Mouse (Mus musculus): ENCODE results near the gene Kcnk12. TPM values are rescaled to one million over a fixed set of nuclear protein-coding genes. Genes with fewer than 3 reads are reported as not detected.

Kcnk12 gene
- total RNA-seq, 2 experiments from 2014 or later: not detected

DNA sequence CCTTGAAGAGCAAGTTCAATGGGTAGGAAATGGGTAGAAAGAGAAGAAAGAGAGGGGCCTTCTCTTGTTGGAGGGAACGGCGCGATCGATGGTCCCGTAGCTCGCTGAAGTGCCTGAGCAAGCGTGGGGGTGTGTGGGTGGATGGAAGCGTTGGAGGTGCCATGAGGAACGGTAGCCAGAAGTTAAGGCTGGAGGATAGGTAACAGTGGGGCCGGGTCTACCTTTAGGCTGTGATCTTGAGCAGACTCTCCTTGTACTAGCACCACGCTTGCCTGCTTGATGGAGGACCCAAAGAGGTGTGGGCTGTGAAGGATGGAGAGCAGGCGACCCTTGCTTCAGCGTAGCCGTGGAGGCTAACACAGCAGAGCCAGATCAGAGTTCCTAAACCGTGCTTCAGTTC is 12.1 kb downstream of the Kcnk12 start:
- DNase-seq: no peak

DNA sequence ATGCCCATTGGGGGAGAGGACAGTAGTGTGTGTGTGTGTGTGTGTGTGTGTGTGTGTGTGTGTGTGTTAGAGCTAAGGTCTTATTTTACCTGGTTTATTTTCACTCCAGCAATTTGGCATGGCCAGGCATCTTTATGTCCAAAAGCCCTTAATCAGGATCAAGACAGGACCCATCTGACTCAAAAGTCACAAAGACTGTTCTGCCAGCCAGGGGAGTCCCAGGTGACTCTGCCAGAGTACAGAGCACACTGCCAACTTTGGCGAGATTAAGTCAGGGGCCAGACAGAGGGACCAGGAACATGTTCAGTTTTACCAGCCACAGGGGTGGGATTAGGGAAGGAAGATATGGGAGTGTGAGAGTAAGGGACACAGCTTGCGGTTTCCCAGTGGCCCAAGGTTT is 12.9 kb downstream of the Kcnk12 start:
- no peak for DNase-seq

DNA sequence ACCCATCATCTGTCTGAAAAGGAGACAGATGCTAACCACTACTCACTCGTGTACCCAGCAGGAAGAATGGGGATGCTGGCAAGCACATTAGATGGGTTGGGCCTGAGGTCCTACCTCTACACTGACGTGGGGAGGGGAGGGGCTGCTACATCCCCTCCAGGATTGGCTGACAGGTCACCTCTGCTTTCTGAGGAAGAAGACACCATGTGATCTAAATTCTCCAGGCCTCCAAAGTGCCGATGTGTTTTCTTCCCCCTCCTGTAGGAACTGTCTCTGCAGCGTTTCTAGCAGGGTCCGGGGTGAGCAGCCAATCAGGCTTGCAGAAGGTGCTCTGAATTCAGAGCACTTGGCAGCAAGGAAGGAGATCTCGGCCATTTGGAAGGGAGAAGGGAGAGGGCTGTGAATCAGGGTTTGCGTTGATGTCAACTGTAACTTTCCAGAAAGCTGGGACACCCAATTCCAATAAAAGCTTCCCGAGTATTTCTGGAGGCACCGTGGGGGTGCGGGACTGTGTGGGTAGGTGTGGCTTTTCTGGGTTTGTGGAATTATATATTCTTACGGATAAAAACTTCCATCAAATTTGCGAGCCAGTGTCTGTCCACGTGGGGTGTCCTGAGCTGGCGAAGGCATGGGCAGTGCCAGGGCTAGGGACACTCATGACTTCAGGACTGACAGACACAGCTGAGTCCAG is 13.5 kb downstream of the Kcnk12 start:
- no peak for DNase-seq

DNA sequence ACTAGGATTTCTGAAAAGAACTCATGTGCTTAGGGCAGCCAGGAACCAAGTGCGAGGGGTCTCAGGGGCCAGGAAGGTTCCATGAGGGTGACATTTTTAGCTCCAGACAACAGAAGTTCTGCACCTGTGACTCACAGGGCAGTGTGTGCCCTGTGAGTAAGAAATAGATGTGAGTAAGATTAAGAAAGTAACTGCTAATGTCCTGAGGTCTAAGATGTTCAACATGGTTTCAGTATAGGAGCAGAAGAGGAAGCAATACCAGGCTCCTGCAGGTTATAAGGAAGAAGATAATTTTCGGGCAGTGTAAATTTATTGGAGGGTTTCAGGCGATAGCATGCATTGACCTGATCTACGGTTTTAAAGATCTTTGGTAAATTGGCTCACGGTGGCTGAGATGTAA is 16.6 kb downstream of the Kcnk12 start:
- DNase-seq: no peak

DNA sequence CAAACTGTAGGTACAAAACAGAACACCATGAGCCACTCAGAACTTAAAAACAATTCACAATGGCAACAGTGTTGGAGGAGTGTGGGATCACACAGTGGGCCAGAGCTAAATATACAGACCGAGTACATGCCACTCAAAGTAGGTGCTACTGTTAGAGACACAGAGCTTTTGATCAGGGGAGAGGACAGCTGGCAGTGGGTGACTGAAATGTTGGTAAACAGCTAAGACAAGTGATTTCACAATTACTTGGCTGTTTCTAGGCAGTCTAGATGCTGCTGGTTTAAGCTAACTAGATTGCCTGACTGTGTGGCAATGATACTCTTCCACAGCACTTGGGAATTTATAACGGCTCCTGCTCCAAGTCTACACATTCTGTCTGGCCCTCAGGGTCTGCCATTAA is 17.6 kb downstream of the Kcnk12 start:
- DNase-seq: no peak

DNA sequence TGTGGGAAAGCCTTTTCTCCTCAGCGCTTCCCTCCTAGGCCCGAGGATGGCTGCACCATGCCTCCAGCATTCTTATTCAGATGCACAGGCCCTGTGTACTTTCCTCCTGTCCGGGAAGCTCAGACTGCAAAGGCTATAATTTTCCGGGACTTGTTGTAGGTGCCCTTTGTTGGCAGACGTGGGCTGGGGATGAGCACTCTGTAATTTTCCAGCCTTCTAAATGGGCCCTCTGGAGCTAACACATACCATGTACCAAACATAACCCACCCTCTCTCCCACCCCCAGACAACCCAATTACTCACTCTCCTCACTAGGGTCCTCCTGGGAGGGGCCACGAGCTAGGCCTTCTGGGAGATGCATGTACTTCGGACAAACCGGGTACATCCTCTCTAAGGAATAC is 22.8 kb downstream of the Kcnk12 start:
- DNase-seq: no peak

DNA sequence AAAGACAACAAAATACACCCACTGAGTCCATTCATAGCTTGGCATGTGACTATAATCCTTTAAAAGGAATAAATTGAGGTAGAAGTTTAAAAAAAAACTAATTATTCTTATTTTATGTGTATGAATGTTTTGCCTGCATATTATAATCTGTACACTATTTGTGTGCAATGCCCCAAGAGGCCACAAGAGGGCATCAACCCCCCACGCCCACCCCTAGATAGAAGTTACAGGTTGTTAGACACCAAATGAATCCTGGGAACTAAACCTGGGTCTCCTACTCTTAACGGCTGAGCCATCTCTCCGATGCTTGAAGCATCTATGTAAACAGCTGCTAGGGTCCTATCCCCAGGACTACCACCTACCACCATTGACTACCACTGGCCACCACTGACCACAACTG is 24.6 kb downstream of the Kcnk12 start:
- no peak for DNase-seq

DNA sequence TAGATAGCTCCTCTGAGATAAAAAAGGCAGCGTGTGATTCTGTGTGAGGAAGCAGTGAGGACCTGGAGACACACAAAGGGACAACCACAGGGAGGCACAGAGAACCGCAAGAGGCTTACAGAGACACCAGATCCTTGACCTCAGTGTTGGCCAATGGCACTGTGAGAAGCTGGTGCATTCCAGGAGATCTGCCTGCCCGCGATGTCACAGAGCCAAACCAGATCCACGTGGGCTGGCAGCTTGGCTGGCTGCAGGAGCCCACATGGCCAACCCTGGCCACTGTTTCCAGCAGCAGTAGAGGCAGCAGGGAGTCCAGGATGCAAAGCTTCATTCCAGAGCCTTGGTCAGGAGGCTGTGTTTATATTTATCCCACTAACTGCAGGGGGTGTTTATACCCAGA is 27.0 kb downstream of the Kcnk12 start:
- peak; percentile 11 to 35 for DNase-seq

DNA sequence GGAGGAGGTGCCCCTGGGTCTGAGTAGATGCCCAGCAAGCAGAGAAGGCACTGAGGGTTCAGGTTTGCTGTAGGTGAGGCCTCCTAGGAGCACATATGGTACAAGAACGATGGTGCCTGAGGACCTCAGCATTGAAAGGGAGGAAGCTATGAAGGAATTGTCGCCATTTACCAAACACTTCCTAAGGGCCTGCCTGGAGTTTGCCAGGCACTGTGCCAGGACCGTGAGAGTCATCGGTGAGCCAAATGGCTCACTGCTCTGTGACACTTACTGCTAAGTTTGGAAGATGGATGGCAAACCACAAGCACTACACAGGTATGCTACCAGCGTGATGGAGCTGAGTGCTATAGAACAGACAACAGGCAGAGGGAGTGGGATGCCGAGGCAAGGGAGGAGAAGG is 30.9 kb downstream of the Kcnk12 start:
- no peak for DNase-seq

DNA sequence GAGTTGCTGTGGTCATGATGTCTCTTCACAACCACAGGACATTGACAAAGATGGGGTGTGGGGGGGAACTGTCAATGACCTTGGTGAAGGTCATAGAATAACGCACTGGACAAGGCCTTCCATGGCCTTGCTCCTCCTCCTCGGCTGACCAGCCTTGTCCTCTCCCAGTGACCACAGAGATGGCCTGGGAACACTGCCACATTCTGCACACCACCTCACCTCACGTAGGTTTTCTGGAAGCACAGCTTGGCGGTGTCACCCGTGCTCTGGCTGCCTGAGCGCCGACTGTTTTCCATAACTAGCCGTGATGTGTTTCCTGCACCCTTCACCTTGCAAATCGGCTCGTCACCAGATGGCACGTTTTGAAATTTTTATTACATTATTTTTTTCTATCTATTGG is 32.8 kb downstream of the Kcnk12 start:
- no peak for DNase-seq

DNA sequence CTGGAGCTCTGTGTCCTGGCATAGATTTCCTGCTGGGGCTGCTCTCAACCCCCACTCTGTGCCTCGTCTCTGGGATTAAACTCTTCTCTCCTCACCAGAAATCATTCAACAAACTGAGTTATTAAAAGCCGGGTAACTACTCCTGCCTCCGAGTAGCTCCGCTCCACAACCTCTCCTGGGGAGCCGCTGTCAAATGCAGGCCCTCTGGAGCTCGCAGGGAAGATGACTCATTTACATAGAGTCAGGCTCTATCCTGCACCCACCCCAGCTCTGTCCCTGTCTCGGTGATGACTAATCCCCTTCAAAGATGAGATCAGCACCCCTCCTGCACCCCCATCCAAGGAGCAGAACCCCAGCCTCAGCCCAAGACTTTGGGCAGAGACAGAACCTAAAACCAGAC is 34.6 kb downstream of the Kcnk12 start:
- DNase-seq: no peak

DNA sequence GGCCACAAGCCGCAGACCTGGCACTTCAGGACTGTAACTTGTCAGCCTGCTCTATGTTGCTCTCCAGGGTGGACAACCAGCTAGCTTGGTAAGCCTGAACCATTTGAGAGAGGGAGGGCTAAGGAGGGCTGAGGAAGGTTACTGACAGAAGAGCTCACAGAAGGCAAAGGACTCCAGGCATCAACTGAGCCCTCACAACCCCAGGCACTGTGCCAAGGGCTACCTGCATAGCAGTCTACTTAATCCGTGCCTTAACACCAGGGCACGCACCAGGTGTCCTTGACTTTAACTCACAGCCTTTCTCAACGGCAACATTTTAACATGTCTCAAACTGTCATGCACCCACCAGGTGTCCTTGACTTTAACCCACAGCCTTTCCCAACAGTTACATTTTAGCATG is 37.5 kb downstream of the Kcnk12 start:
- no peak for DNase-seq

DNA sequence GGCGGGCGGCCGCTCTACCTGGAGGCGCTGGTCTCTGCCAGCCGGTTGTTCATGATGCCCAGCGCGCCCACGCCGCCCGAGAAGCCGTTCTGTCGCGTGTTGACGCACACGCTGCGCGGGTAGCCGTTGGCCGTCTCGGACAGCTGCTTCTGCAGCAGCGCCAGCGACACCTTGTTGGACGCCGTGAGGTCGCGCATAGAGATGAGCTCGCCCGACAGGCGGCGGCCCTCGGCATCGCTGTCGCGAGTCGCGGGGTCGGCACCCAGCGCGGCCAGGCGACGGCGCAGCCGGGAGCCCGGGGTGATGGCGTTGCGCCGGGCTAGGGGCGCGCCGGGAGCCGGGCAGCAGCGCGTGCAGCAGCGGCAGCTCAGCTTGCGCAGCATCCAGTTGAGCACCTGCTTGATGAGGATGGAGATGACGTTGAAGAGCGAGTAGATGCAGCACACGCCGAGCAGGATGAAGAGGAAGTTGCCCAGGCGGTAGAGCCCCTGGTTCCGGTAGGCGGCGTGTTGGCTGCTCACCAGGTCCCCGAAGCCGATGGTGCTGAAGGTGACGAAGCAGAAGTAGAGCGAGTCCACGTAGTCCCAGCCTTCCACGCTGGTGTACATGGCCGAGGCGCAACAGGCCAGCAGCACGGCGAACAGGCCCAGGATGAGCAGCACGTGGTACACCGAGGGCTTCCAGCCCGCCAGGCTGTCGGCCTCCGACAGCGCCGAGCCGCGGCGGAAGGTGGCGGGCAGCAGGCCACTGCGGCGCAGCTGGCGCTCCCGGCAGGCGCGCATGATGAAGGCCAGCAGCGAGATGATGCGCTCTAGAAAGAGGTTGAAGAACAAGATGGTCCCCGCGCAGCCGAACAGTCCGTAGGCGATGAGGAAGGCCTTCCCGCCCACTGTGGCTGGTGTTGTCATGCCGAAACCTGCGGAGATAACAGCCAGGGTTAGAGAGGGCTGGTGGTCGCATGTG is 51.6 kb downstream of the Kcnk12 start:
- DNase-seq: peak; percentile 13 to 23

DNA sequence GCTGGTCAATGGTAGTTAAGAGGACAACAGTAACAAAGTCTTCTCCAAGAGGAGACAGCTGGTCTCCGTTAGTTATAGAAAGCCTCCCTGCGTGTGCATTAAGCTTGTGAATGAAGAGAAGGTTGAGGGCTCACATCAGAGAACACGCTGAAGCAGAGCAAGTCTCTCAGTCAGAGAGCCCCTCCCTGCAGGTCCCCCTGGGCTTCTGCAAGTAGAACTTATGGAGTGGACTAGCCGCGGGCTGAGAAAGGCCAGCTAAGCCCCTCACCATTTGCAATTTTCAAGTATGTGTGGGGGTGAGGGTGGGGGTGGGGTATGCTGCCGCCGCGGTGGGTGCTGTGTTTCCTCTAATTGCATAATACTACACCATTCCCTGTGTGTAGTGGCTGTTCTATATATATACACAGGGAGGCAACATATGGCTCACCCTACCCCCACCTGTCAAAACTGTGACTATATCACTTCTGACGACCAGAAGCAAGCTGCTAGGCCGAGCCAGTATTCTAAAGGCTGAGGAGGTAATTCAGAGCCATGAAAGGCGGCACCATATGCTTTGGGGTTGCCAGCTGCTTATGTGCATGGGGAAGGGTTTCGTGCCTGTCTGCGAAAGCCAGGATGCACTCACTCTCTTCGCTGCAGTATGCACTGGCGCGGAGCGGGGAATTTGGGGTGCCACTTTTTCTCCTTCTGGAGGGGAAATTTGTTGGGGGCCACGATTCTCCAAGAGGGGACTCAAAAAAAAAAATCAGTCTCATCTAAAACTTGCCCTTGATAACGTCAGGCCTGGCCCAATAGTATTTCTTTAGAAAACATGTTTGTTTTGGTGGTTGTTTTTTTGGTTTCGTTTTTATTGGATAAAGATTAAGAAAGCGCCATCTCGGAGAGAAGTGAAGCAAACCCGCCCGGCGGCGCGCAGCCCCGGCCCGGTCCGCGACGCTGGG is 52.5 kb downstream of the Kcnk12 start:
- DNase-seq: peak in 1 of 2 experiments; percentile 3

DNA sequence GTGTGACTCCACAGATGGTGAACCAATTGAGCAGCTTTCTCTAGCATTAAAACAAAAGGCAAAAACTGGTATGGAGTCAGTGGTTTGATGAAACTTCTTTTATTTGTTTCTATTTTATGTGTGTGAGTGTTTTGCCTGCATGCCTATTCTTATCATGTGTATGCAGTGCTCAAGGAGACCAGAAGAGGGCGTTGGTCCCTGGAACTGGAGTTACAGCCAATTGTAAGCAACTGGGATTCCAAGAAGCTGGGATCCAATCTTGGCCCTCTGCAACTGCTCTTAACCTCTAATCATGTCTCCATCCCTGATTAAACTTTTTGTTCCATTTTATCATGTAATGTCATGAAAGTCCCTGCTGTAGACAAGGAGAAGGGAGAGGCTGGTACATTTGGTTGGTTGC is 58.0 kb downstream of the Kcnk12 start:
- no peak for DNase-seq

DNA sequence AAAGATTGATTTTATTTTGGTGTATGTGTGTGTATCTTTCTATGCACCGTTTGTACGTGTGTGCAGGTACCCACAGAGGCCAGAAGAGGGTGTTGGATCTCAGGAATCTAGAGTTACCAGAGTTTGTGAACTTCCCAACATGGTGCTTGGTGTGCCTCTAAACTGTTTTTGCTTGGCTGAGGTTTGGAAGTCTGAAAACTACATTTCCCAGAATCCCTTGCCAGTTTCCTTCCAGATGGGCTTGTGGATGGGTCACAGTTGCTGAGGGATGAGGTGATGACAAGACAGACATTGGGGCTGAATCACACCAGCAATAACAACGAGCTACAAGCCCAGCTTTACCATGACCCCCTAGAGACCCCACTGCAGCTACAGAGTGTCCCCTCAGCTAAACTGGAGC is 60.6 kb downstream of the Kcnk12 start:
- no peak for DNase-seq

DNA sequence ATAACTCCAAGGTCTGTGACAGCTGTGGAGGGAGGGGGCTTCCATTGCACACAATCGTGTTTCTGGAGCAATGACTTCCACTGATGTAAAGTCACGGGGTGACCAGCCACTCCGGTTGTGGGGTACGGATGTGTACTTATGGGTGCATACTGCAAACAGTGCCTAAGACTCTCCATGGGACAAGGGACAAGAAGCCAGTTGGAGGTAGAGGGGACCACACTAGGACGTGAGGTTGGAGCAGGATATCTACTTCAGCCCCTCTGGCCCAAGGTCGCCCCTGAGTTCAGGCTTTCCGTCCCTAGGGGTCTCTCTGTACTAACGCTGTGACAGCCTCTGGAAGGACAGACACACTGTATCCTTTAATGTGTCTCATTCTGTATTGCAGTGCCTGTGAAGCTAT is 63.3 kb downstream of the Kcnk12 start:
- DNase-seq: no peak

DNA sequence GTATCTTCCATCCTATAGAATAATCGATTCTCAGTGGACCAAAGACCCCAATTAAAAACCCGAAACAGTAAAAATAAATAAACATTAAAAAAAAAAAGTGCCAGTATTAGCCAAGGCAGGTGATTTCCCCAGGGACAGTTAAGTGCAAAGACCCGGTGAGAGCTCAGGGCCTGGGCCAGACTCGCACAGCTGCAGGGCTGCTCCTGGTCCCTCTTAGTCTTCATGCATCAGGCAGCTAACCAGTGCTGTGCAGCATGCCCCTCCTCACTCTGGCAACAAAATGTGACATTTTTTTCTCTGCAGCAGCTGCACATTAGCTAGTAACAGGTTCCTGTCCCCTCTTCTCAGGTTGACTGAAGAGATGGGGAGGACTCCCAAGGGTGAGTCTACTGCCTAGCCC is 65.8 kb downstream of the Kcnk12 start:
- no peak for DNase-seq

DNA sequence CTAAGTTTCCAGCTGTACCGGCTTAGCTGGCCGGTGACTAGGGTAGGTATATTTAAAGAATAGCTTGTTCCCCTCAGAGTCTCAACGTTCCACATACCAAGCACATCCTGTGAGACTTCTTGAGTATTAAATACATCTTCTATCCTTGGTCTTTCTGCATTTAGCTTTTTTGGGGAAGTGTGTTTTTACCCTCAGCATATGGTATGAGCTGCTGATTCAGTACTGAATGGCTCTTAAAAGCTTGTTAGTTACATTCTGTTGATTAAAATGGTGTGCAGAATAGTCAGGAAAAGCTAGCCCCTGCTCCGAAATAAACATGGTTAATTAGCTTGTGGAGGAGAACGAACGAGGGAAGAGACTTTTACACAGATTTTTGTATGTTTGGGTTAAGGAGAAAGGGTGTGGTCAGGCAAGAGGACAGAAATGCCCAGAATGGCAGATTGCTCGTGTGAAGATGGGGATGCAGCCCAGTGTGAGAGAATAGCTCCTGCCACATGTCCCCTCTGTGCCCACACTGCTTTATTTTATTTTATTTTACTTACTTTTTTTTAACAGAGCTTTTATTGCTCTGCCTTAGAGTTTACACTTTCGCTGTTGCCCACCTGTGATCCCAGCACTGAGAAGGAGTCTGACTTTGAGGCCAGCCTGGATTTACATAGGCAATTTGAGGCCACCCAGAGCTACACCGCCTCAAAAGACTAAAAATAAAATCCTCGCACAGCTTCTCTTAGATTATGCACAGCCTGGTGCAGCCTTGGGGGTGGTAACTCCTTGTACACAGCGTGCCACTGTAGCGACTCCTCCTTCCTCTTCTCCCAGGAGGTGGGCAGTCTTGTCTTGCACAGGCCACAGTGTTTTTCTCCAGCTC is 71.1 kb downstream of the Kcnk12 start:
- DNase-seq: no peak

DNA sequence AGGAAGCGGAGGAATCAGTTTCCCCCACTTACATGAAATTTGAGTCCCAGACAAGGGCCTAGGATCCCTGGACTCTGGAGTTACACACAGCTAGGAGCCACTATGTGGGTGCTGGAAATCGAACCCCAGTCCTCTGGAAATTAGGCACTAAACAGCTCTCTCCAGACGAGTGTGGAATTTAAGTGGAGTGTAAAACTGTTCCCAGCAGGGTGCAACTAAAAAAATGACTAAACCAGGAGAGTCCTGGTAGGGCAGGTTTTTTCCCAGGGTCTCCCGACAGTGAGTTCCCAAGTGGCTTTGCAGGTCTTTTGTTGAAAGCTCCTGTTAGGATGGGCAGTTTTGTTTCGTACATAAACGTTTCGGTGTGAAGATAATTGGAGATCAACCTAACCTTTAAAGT is 73.1 kb downstream of the Kcnk12 start:
- DNase-seq: no peak

DNA sequence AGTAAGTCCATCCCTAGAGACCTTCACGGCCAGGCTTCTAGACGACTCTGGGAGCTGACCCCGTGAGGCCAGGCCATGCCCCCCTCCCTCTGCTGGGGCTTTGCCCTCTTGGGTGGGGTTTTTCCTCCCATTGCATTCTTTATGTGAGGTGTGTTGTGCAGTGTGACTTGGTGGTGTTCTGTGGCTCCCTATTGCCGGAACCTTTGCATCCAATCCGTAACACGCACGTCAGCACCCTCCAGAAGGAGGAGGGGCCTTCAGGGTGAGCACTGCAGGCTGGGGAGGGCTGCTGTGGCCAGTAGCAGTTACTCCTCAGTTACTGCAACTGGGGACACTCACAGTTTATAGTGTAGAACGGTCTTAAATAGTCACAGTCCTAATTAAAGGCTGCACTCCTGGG is 97.7 kb downstream of the Kcnk12 start:
- DNase-seq: no peak
